13 mouse cellular contexts compared by ENCODE assay signal in genomic region chr3:69290844-69291243, GRCm38 (mm10). TPM values are rescaled to one million over a fixed set of nuclear protein-coding genes. Genes with fewer than 3 reads are reported as not detected.
DNase-seq lines count a peak whose midpoint lies in the region; ATAC-seq and TF ChIP-seq lines count a peak whose summit lies in the region.
"Had no signal": no experiment of that assay in that cellular context is flagged by ENCODE, and none has a peak within 500 bp of the region (broad histone marks: within the 10 kb centered on the region; RNA-seq: fewer than 3 reads in every experiment).

No protein-coding gene starts in this region.

- H3K27ac ChIP-seq in limb, embryonic 14.5 days (replicated peaks; ENCODE audit: low read depth, low read length): 0 out of 2 replicates have a peak overlapping the region, but pooled peaks have one; percentile 19
- H3K27ac ChIP-seq in limb, embryonic 10.5 days: no peak overlapping the region
- H3K27ac ChIP-seq in neural tube, embryonic 13.5 days (replicated peaks): peak overlapping the region; percentile 24; the same call in 1 of the 2 replicates
- H3K27ac ChIP-seq in neural tube, embryonic 15.5 days (replicated peaks): peak overlapping the region; percentile 42; the same call in 1 of the 2 replicates
- H3K27ac ChIP-seq: embryonic facial prominence, embryonic 13.5 days; heart, adult 2 months; heart, embryonic 15.5 days had no signal

- no peaks in the 10 kb centered on the region for H3K9me3 ChIP-seq in limb, embryonic 14.5 days (ENCODE audit: control insufficient read depth, low read length)
- no peaks in the 10 kb centered on the region for H3K9me3 ChIP-seq in limb, embryonic 10.5 days (replicated peaks)
- H3K9me3 ChIP-seq in neural tube, embryonic 13.5 days: no peaks in the 10 kb centered on the region
- H3K9me3 ChIP-seq in neural tube, embryonic 15.5 days (replicated peaks): no peaks in the 10 kb centered on the region
- H3K9me3 ChIP-seq: embryonic facial prominence, embryonic 13.5 days; forebrain, embryonic 15.5 days; heart, embryonic 15.5 days had no signal

- no peak overlapping the region for H3K9ac ChIP-seq in limb, embryonic 14.5 days (ENCODE audit: low read depth, low read length, severe bottlenecking)
- no peak overlapping the region for H3K9ac ChIP-seq in neural tube, embryonic 13.5 days
- no peak overlapping the region for H3K9ac ChIP-seq in neural tube, embryonic 15.5 days (replicated peaks)
- H3K9ac ChIP-seq: embryonic facial prominence, embryonic 13.5 days; heart, embryonic 15.5 days; hindbrain, embryonic 14.5 days had no signal

- peak; percentile 68 for DNase-seq in heart, adult 11 months
- DNase-seq in heart, postnatal 4 days: no peak
- DNase-seq in limb, embryonic 14.5 days (ENCODE audit: low spot score): no peak
- DNase-seq in limb, embryonic 10.5 days (ENCODE audit: low spot score): no peak

- no peaks in the 10 kb centered on the region for H3K27me3 ChIP-seq in limb, embryonic 14.5 days (ENCODE audit: control insufficient read depth, insufficient read depth, low read length)
- no peaks in the 10 kb centered on the region for H3K27me3 ChIP-seq in limb, embryonic 10.5 days (ENCODE audit: low read depth, poor library complexity, severe bottlenecking)
- H3K27me3 ChIP-seq in neural tube, embryonic 13.5 days: no peaks in the 10 kb centered on the region
- H3K27me3 ChIP-seq in neural tube, embryonic 15.5 days (replicated peaks): no peaks in the 10 kb centered on the region
- H3K27me3 ChIP-seq: CH12.LX; embryonic facial prominence, embryonic 13.5 days; forebrain, embryonic 15.5 days; heart, embryonic 15.5 days had no signal

- H3K36me3 ChIP-seq in limb, embryonic 14.5 days (ENCODE audit: control insufficient read depth, insufficient read depth, low read length): no peaks in the 10 kb centered on the region
- H3K36me3 ChIP-seq in limb, embryonic 10.5 days: no peaks in the 10 kb centered on the region
- H3K36me3 ChIP-seq in neural tube, embryonic 13.5 days: no peaks in the 10 kb centered on the region
- no peaks in the 10 kb centered on the region for H3K36me3 ChIP-seq in neural tube, embryonic 15.5 days
- H3K36me3 ChIP-seq: embryonic facial prominence, embryonic 13.5 days; forebrain, embryonic 15.5 days; heart, embryonic 15.5 days had no signal

- ATAC-seq in limb, embryonic 14.5 days (ENCODE audit: low FRiP score, low read depth): no peak
- peak; percentile 6; the same call in 1 of the 2 replicates for ATAC-seq in neural tube, embryonic 13.5 days (ENCODE audit: low read depth)
- peak; percentile 22; the same call in 1 of the 2 replicates for ATAC-seq in neural tube, embryonic 15.5 days (ENCODE audit: low FRiP score)

- WGBS in limb, embryonic 14.5 days: 80% methylated on average over 3 of the region's 3 CpGs
- WGBS in limb, embryonic 10.5 days: 84% methylated on average over 3 of the region's 3 CpGs
- WGBS in neural tube, embryonic 13.5 days: 82% methylated on average over 3 of the region's 3 CpGs
- WGBS in neural tube, embryonic 15.5 days: 83% methylated on average over 3 of the region's 3 CpGs

- no peak for TF ChIP-seq POLR2A in limb, embryonic 14.5 days (IDR thresholded peaks at IDR 0.05; ENCODE audit: borderline replicate concordance, extremely low read depth, insufficient read depth, insufficient read length)

- no peak overlapping the region for H3K4me2 ChIP-seq in limb, embryonic 14.5 days (replicated peaks; ENCODE audit: low read depth, low read length, severe bottlenecking)
- H3K4me2 ChIP-seq in neural tube, embryonic 13.5 days: no peak overlapping the region
- 0 out of 2 replicates have a peak overlapping the region, but pooled peaks have one; percentile 44 for H3K4me2 ChIP-seq in neural tube, embryonic 15.5 days
- H3K4me2 ChIP-seq: heart, embryonic 11.5 days had no signal

- H3K4me1 ChIP-seq in limb, embryonic 14.5 days (ENCODE audit: control insufficient read depth, insufficient read depth, low read length): peaks cover 8% of the 10 kb centered on the region
- H3K4me1 ChIP-seq in limb, embryonic 10.5 days: peaks cover 3% of the 10 kb centered on the region; the same call in 1 of the 2 replicates
- peaks cover 14% of the 10 kb centered on the region for H3K4me1 ChIP-seq in neural tube, embryonic 13.5 days (replicated peaks)
- H3K4me1 ChIP-seq in neural tube, embryonic 15.5 days: peaks cover 12% of the 10 kb centered on the region

- H3K4me3 ChIP-seq in limb, embryonic 14.5 days (replicated peaks; ENCODE audit: low read length): no peak overlapping the region
- H3K4me3 ChIP-seq in limb, embryonic 10.5 days: no peak overlapping the region
- H3K4me3 ChIP-seq in neural tube, embryonic 13.5 days: no peak overlapping the region
- H3K4me3 ChIP-seq in neural tube, embryonic 15.5 days (replicated peaks): no peak overlapping the region
- H3K4me3 ChIP-seq: embryonic facial prominence, embryonic 13.5 days; heart, adult 2 months had no signal

RNA-seq across cellular contexts. Expression of gene Ppm1l, which starts 25.8 kb away (rescaled TPM):
- 10 to 100 TPM; 23.0 to 26.1 TPM for total RNA-seq in heart, postnatal 4 days (2021)
- 7.1 and 7.7 TPM in 2 replicates for polyA plus RNA-seq in limb, embryonic 14.5 days (2012; rRNA removed)
- polyA plus RNA-seq in limb, embryonic 14.5 days (2014; fragmentation: Nextera tagmentation; extraction: Ambion mirVana): 12.2 and 14.2 TPM in 2 replicates
- polyA plus RNA-seq in limb, embryonic 10.5 days (2016; fragmentation: Nextera tagmentation; extraction: Ambion mirVana): 6.7 and 9.5 TPM in 2 replicates
- polyA plus RNA-seq in neural tube, embryonic 13.5 days (2015; fragmentation: Nextera tagmentation; extraction: Ambion mirVana): 22.1 and 24.9 TPM in 2 replicates
- polyA plus RNA-seq in neural tube, embryonic 15.5 days (2015; fragmentation: Nextera tagmentation; extraction: Ambion mirVana): 20.3 and 24.2 TPM in 2 replicates
